Mouse (Mus musculus) megakaryocyte, embryonic 14.5 days (primary cell): Measurements from ENCODE around the gene Vps13d.

Experiments used
- FLI1 ChIP-seq: IDR thresholded peaks from 2 replicates; pipeline ENCODE4 v1.6.1; 2012; ENCODE audit warnings: low read length, inconsistent platforms, mixed read lengths
- GATA1 ChIP-seq: IDR thresholded peaks from 3 replicates; pipeline ENCODE4 v1.6.1; 2012; ENCODE audit warnings: mixed read lengths, low read length, inconsistent platforms, borderline replicate concordance

DNA sequence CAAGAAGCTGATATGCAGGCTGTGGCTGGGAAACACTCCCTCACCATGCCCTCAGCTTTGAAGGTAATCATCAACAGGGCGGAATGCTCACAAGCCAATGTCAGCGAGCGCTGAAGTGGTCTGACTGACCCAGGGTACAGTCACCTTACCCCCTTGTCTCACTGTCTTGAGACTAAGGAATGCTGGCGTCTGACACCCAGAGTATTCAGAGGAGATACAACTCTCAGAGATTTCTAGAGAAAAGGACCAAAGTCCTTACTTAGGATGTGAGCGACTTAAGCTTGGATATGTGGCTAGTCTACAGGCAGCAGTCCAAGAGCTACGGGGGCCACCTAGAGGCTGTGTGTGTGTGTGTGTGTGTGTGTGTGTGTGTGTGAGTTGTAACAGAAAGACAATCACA, 170.9 kb downstream of the Vps13d start:
- TF ChIP-seq GATA1 (no peak), FLI1 (no peak)
